Mouse (Mus musculus): Measurements from ENCODE around the gene Prrc2b.

Gene Prrc2b

DNA sequence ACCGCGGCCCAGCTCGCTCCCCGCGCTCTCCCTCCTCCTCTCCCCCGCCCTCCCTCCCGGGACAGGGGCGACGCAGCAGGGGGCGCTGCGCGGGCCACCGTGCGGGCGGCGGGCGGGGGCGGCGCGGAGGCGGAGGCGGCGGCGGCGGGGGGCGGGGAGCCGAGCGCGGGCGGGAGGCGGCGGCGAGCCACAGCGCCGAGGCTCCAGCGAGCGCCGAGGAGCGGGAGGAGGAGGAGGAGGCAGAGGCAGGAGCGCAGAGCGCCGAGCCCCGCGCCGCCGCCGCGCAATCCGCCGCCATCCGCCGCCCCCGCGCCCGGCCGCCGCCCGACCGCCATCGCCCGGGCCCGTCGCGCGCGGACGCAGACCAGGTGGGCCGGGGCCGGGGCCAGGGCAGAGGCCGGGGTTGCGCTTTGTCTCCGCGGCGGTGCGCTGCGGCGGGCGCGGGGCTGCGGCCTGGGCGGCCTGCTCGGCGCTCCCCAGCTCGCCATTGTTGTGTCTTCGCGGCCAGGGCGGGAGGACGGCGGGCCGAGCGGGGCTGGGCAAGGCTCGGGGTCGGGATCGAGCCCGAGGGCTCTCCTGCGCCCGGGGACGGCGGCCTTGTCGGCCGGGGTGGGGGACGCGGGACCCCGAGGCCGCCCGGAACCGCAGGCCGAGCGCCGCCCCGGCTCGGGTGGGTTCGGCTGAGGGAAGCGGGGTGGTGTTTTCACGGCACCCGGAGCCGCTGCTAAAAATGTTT lies at the start of gene Prrc2b:
TSS of gene Prrc2b (plus strand) at position 159 of the 736 bp plus-strand sequence.
- no peak for DNase-seq (ENCODE audit: low read depth, low spot score)

DNA sequence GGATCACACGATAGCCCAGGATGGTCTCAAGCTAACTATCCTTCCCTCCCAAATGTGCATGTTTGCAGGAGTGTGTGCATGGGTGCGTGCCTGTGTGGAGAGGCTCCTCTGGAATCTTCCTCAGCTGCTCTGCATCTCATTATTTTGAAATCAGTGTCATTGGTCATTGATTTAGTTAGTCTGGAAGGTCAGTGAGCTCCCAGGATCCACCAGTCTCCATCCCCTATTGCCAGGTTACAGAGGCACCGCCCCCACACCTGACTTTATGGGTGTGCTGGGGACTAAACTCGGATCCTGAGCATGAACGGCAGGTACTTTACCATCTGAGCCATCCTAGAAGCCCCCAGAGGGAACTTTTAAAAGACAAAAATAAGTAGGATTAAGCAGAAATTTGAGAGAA lies 47.9 kb upstream of the Prrc2b start:
- DNase-seq (ENCODE audit: low read depth, low spot score), result no peak

DNA sequence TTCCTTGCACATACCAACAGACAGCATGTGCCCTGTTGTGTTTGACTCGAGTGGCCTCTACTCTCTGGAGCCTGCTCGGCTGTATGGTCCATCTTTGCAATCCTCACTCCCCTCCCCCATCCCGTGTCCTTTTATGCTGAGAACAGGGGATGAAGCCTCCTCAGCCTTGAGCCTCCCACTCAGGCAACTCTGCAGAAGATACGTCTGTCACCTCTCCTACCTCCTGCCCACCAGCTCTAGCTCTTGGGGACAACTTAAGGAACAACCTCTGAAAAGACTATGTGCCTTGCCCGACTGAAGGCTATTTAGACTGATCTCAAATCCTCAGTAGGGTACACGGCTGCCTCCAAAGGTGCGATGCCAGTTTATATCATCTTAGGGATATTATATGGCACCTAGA lies 47.3 kb upstream of the Prrc2b start:
- DNase-seq (ENCODE audit: low read depth, low spot score), result no peak

DNA sequence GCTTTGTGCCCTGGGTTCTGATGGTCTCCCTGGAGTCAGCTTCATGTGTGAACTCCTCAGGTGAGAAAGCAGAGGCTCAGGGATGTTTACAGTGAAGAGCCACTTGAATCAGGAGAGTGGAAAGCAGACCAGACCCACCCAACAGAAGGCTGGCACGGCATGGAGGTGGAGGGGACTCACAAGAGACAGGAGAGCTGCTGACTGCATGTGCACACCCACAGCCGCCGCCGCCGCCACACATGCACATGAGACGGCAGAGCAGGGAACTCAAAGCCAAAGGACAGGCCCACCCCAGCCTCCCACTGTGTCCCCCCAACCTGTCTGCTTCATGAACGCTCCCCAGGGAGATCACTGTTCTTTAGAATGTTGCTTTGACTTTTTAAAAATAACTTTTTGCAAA lies 46.8 kb upstream of the Prrc2b start:
- no peak for DNase-seq (ENCODE audit: low read depth, low spot score)

DNA sequence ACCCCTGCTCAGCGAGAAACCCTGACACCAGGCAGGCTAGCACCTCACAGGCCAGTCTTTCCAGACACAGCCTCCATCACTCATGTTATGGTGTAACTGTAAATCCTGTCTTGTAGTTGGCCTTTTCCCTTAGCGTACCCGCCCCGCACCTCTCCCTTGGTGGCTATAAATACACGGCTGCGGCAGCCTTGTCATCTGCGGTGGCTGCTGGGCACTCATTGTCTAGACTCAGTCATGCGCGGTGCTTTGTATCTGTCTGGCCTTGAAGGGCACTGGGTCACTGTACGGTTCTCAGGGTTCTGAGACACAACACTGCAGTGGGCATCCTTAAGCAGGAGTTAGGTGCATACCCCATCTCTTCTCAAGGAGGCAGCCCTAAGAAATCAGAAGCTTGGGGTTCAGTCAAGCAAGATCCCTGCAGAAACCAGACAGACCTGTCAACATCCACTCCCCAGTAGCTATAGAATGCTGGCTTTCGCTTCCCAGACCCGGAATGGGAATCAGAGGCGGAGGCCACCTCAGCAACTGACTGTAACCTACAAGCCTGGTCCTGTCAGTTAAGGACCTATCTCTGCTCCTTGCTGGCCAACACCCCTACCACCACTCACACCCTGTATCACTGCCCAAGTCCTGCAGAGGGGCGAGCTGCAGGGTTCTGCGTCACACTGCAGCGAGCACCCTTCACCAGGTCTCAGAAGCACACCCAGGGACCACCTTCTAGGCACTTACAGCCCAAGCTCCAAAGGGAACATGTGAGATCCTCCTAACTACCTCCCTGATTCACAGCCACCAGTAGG lies 45.6 kb upstream of the Prrc2b start:
- no peak for DNase-seq (ENCODE audit: low read depth, low spot score)

DNA sequence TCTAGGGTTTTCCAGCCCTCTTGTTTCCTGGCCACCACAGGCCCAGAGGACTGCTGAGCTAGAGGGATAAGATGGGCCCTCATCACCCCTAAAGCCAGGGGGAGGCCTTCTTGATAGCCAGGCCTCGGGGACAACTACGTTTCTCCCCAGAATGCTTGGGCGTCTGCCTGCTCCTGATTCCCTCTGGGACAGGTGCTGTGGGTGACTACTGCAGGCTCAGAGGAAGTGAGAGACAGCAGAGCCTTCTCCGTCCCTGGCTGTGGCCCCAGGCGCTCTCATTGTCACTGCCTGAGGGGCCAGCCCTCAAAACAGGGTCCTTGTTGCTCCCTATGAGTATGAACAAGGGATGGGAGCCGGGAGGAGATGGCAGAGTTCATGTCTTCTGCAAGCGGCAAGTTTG lies 45.0 kb upstream of the Prrc2b start:
- DNase-seq (ENCODE audit: low read depth, low spot score), result no peak

DNA sequence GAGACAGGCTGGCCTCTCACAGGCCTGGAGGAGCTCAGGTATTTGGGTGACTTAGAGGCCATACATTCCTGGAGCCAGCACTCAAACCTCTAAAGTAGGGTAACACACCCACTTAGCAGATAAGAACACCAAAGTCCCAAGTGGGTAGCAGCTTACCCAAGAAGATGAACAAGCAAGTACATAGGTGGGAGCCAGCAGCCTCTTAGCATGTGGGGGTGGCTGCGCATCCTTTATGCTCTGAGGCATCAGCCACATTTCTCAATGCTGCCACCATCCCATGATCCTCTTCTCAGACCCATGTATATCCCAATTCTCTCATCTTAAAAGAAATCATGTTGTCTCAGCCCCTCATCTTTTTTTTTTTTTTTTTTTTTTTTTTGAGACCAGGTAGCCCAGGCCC lies 39.6 kb upstream of the Prrc2b start:
- no peak for DNase-seq (ENCODE audit: low read depth, low spot score)

DNA sequence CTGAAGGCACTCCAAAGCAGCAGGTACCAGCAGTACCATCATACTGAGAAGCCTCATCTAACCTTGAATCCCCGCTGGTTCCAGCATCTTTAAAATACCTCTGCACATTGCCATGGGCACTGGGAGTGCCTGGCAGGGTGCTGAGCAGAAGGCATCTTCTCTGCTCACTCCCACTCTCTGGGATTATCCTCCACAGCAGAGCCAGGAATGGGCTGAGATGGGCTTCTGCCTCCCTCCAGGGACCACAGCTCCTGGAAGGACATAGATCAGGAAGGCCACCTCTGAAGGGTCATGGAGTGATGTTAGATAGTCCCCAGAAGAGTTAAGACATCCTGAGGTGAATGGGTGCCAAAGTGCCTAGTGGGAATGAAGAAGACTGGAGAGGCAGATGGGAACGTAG lies 38.3 kb upstream of the Prrc2b start:
- no peak for DNase-seq (ENCODE audit: low read depth, low spot score)

DNA sequence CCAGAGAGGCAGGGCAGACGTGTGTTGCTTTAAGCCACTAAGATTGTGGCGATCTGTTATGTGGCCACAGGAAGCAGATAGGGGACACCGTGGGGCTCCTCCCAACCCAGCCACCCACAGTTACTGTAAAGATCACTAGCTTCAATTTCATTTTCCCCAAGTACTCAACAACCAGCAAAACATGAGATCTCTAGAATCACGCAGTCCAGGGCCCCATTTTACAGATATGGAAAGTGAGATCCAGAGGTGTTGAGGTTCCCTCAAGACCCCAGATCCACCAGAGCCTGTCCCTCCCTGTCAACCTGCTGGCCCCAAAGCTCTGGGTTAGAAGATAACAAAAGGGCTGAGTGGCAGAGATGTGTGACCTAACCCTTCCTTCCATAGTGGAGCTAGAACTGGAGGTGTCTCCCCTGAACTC lies 35.0 kb upstream of the Prrc2b start:
- DNase-seq (ENCODE audit: low read depth, low spot score), result no peak

DNA sequence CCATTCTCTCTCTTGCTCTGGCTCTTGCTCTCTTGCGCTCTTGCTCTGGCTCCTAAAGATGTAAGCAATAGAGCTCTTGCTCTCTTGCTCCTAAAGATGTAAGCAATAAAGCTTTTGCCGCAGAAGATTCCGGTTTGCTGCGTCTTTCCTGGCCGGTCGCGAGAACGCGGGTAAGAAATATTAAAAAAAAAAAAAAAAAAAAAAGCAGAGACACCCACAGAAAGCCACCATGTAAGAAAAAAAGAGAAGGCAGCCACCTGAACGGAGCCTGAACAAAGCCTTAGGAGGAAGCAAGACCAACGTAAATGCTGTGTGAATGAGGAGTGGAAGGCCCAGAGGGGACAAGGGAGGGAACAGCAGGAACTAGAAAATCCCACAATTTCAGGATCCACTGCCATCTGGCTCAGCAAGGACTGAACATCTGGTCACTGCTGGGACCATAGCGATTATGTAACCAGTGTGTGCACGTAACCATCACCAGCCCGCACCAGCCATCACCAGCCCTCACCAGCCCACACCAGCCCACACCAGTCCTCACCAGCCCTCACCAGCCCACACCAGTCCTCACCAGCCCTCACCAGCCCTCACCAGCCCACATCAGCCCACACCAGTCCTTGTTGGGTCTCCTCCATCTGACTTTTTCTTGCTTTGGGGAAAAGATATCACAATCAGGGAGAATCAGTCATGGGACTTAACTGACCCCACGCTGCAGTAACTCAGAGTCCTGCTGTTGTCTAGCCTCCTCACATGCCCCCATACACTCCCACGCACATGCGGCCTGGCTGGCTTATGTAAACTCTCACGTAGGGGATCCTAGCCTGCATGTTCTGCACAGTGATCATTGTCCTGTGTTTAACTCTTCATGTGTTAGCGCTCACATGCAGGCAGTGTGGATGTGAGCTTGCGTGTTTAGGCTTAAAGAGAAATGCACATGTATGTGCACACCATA lies 30.8 kb upstream of the Prrc2b start:
- no peak for DNase-seq (ENCODE audit: low read depth, low spot score)

DNA sequence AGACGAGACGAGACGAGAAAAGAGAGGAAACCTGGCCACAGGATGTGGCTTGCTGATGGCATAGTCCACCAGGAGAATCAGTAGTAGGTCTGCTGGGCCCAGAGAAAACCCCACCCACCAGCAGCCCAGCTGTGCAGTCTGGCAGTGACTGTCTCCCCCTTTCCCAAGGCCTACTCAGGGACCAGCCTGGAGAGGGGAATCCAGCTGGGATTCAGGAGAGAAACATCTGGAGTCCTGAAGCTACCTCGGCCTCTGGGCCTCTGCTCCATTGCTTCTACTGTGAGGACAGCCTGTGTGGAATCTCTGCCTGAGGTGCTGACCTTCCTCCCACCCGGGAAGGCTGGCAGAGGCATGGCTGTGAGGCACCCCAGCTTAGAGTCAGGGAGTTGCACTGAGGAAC lies 29.7 kb upstream of the Prrc2b start:
- no peak for DNase-seq (ENCODE audit: low read depth, low spot score)

DNA sequence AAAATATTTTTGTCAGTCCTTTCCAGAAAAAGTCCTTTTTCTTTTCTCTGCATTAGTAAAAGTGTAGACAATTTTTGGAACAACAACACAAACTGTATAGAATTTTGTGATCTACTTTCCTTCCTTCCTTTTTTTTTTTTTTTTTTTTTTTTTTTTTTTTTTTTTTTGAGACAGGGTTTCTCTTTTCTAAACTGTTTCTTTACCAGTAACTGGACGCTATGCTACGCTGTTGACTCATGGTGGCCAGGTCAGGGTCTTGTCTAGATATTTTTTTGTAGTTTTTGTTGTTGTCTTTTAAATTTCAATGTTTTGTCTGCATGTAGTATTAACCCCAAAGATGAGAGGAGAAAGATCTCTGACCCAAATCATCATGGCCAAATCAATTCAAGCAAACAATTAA lies 29.1 kb upstream of the Prrc2b start:
- DNase-seq (ENCODE audit: low read depth, low spot score), result no peak

DNA sequence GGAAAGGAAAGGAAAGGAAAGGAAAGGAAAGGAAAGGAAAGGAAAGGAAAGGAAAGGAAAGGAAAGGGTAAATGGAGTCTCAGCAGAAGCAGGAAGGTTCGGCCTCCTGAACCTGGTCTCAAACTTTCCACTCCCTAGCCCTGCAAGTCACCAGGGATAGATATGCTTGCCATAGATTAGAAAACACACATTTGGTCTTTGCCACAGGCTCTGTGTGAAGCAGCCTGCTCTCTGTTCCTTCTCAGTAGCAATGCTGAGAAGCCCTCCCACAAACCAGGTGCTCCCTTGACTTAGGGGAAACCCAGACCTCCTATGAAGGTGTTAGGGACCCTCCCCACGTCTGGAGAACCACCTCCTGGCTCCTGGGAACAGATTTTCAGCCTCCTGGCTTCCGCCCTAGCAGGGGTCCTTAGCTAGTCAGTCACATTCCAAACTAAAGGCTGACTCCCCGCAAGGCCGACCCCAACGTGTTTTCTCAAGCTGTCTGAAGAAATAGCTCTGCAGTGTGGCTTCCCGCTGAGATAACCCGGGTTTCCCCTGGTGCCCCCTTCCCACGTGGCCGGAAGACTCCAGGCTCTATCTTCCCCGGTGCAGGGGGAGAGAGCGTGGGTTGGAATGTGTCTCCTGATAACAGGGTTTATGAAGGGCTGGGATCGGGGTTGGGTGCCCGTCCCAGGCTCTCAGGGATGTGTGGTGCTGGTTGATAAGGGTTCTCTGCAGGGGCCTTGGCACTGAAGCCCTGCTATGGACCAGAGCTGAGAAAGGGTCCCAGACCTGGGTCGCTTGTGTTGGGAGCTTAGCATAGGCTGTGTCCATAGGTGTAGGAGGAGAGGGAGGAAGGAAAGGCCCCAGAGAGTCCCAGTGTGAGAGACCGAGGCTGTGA lies 23.0 kb upstream of the Prrc2b start:
- no peak for DNase-seq (ENCODE audit: low read depth, low spot score)

DNA sequence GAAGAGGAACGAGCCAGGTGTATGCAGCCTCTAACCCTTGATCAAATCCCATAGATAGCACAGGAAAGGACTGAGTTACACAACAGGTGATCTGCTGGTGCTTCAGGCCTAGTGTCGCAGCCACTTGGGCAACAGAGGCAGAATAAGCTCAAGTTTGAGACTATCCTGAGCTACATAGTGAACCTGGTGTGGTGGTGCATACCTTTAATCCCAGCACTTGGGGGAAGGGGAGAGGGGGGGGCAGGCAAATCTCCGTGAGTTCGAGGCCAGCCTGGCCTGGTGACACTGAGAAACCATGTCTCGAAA lies 22.4 kb upstream of the Prrc2b start:
- no peak for DNase-seq (ENCODE audit: low read depth, low spot score)

DNA sequence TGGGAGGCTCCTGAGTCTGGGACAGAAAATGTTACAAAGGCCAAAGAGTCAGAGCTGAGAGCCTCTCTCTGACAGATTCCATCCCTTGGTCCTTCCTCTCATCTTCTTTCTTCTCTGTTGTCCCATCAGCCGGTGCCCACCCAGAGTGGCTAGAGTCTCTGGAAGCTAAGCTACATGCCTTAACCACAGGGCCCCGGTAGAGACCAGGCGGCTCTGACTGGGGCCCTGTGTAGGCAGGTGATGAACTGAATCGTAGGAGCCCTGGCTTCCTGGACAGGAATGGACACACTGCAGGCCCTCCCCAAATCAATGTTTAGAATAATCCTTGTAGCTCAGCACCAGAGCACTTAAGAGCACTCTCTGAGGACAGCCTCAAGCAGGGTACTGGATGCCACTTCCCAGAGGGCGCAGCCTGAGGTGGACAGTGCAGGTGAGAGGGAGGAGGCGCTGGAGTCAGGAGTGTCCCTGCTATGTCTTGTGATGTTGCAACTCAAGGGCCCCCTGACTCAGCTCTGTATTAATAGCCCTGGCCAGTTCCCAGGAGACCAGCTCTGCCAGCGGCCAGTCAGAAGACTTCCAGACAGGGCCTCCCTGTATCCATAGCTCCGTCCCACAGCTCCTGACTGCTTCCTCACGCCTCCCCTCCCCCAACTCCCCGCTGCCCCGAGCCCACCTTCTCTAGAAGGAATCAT lies 21.4 kb upstream of the Prrc2b start:
- no peak for DNase-seq (ENCODE audit: low read depth, low spot score)

DNA sequence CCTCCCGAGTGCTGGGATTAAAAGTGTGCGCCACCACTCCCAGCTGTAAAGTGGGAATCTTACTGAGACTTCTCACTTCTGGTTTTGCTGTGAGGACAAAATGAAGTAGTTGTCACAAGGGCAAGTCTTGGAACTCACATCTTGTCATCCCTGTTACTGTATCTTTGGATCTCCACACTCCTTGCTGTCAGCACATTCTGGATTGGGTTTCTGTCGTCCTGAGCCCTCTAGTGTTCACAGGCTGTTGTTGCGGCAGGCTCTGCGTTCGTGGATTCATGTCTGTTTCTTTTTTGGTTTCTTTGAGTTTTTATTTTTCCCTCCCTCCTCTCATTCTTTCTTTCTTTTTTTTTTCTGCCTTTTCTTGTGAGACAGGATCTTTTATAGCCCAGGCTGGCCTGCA lies 20.4 kb upstream of the Prrc2b start:
- no peak for DNase-seq (ENCODE audit: low read depth, low spot score)

DNA sequence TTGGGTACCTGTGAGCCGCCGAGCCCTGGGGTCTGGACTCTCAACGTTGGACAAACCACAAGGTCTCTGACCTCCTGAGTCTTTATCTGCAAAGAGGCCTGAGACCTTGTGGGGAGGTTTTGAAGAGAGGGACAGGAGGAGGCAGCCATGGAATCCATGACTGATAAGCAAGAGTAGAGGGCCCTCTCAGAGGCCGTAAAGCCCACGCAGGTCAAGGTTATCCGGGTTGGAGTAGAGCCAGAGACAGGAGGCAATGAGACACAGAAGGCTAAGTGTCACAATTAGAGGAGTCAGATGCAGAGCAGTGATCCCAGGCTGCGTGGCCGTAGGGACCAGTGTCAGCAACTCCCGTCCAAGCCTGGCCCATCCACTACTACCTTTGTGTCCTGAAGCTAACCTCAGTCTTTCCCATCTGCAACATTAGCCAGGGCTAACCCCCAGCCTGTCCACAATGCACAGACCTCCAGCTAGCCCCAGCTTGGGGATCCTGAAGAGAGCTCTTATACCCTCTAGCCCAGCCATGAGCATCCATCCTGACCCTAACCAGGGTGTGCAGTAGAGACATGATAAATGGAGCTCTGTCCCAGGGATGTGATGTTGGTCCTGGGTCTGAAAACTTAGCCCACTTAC lies 19.6 kb upstream of the Prrc2b start:
- DNase-seq (ENCODE audit: low read depth, low spot score), result no peak

DNA sequence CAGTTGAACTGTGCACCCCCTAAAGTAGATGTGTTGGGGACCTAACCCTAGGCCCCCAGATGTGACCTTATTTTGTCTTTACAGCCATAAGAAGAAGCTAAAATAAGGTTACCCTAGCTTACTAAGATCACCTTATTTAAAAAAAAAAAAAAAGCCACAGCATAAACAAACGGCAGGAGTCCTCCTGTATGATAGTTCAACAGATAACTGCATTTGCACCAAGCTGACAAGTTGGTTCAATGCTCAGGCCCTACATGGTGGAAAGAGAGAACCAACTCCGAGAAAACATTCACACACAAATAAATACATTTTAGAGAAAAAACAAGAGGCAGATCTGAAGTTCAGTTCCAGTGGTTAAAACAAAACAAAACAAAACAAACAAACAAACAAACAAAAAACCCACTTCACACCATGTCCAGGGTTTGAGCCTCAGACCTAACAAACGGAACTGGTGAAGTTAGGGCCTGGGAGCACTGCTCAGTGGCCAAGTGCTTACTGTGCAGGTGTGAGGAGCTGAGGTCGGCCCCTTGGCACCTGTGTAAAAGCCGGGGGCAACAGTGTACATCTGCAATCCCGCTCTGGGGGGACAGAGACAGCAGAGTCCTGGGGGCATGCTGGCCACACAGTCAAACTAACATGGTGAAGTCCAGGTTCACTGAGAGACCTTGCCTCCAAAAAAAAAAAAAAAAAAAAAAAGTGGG lies 18.9 kb upstream of the Prrc2b start:
- no peak for DNase-seq (ENCODE audit: low read depth, low spot score)

DNA sequence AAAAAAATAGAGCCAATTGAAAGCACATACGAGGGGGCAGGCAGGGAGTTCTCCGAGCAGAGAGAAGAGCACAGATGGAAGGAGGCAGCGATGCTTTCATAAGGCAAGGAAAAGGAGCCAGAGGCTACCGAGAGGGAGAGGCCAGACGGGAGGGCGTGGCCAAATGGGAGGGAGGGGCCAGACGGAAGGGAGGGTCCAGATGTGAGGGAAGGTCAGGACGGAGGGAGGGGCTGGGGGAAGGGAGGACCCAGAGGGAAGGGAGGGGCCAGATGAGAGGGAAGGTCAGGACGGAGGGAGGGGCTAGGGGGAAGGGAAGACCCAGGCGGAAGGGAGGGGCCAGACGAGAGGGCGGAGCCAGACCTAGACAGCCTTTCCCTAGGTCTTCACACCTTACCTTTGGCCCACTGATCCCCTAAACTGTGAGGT lies 18.3 kb upstream of the Prrc2b start:
- peak; percentile 62 for DNase-seq (ENCODE audit: low read depth, low spot score)

DNA sequence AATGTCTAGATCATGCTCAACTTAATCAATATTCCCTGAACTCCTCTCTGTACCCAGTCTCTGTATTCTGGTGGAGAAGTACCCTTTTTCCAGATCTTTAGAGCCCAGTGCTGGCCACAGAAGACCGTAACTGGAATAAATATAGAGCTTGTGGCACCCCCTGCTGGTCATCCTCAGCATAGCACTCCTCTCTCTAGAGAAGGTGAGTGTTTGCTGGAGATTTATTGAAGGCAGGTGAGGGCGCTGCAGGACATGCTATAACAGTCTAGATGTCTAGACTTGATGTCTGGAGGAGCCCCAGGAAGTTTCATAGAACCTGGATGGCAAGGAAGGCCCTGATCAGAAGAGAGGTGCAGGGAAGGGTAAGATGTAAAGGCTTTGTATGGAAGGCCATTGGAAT lies 16.8 kb upstream of the Prrc2b start:
- DNase-seq (ENCODE audit: low read depth, low spot score), result peak; percentile 86

Measured in forelimb bud, embryonic 11.5 days (tissue).